Mouse (Mus musculus): ENCODE data around the gene Apool. TPM values are rescaled to one million over a fixed set of nuclear protein-coding genes. Genes with fewer than 3 reads are reported as not detected.

Apool gene
- total RNA-seq (2021) = 1 to 10 TPM; 5.9 to 6.8 TPM
- long read RNA-seq, experiment 1, partial matches to known transcripts = 0 of 4 reads
- long read RNA-seq, experiment 1, other reads (novel, unspliced or antisense) = 1 of 4 reads
- long read RNA-seq, experiment 2, partial matches to known transcripts = 0 of 4 reads
- long read RNA-seq, experiment 2, other reads (novel, unspliced or antisense) = 0 of 4 reads

GRCm38 (mm10) chrX:112310804-112311530 lies at the start of gene Apool:
TSS of gene Apool (plus strand) at chrX:112311334.
- DNase-seq (ENCODE audit: low spot score in 2 of 2) = peak; percentile 62 to 83

- DNase-seq (ENCODE audit: low spot score in 2 of 2) = no peak
Observed at GRCm38 (mm10) chrX:112273550-112273949, 37.6 kb upstream of the Apool start.

GRCm38 (mm10) chrX:112311531-112311887 lies 375 bp downstream of the Apool start:
- no peak for DNase-seq (ENCODE audit: low spot score in 2 of 2)

- no peak for DNase-seq (ENCODE audit: low spot score in 2 of 2)
Observed at GRCm38 (mm10) chrX:112312094-112312493, 960 bp downstream of the Apool start.

- DNase-seq (ENCODE audit: low spot score in 2 of 2) = no peak
Observed at GRCm38 (mm10) chrX:112320273-112320672, 9.1 kb downstream of the Apool start.

- DNase-seq (ENCODE audit: low spot score in 2 of 2) = no peak
Observed at GRCm38 (mm10) chrX:112339486-112339885, 28.4 kb downstream of the Apool start.

GRCm38 (mm10) chrX:112347467-112348394 lies 36.6 kb downstream of the Apool start:
- DNase-seq (ENCODE audit: low spot score in 2 of 2) = peak in 1 of 2 experiments; percentile 2

GRCm38 (mm10) chrX:112348395-112348791 lies 37.3 kb downstream of the Apool start:
- peak in 1 of 2 experiments; percentile 43 for DNase-seq (ENCODE audit: low spot score in 2 of 2)

- DNase-seq (ENCODE audit: low spot score in 2 of 2) = no peak
Observed at GRCm38 (mm10) chrX:112368426-112368825, 57.3 kb downstream of the Apool start.

GRCm38 (mm10) chrX:112370577-112371410 lies 59.7 kb downstream of the Apool start:
- peak; percentile 5 to 9 for DNase-seq (ENCODE audit: low spot score in 2 of 2)

- DNase-seq (ENCODE audit: low spot score in 2 of 2) = no peak
Observed at GRCm38 (mm10) chrX:112406679-112407078, 95.5 kb downstream of the Apool start, which contains the start of gene Satl1. TSS of gene Satl1 (minus strand) at chrX:112406779.

GRCm38 (mm10) chrX:112412309-112412708 lies 101.2 kb downstream of the Apool start:
- no peak for DNase-seq (ENCODE audit: low spot score in 2 of 2)

Other genes starting within 250 kb of the Apool start
- not detected for gene 4933403O08Rik, start 72.3 kb upstream of the Apool start, total RNA-seq (2021)
- gene Satl1, start 95.4 kb downstream of the Apool start, total RNA-seq (2021) = not detected
- not detected for gene 2010106E10Rik, start 183.9 kb downstream of the Apool start, total RNA-seq (2021)

All from layer of hippocampus, postnatal 14 days (tissue).